Mouse (Mus musculus): ENCODE results near the gene Krt75. TPM values are rescaled to one million over a fixed set of nuclear protein-coding genes. Genes with fewer than 3 reads are reported as not detected.

Gene Krt75
- total RNA-seq (2021) = not detected
- long read RNA-seq, experiment 1 = 0 reads
- long read RNA-seq, experiment 2 = 0 reads

- intact Hi-C loops (cut with DNase I; ENCODE audit: low total_unique reads) = no loop called here
- no peak for DNase-seq
Measured at GRCm38 (mm10) chr15:101573796-101574345, at the start of gene Krt75. Krt75 (minus strand) TSS chr15:101573904.

- intact Hi-C loops (cut with DNase I; ENCODE audit: low total_unique reads) = no loop called here
- DNase-seq = no peak
Measured at GRCm38 (mm10) chr15:101599123-101599522, 25.4 kb upstream of the Krt75 start.

- intact Hi-C loops (cut with DNase I; ENCODE audit: low total_unique reads) = no loop called here
- DNase-seq = no peak
Measured at GRCm38 (mm10) chr15:101588216-101588615, 14.5 kb upstream of the Krt75 start.

- intact Hi-C loops (cut with DNase I; ENCODE audit: low total_unique reads) = no loop called here
- DNase-seq = no peak
Measured at GRCm38 (mm10) chr15:101584456-101584855, 10.8 kb upstream of the Krt75 start.

GRCm38 (mm10) chr15:101583211-101583965 lies 9.7 kb upstream of the Krt75 start:
- no peak for DNase-seq
- intact Hi-C loops (cut with DNase I; ENCODE audit: low total_unique reads) = no loop called here

- intact Hi-C loops (cut with DNase I; ENCODE audit: low total_unique reads) = no loop called here
- DNase-seq = no peak
Measured at GRCm38 (mm10) chr15:101581701-101582100, 8.0 kb upstream of the Krt75 start.

GRCm38 (mm10) chr15:101575506-101575905 lies 1.8 kb upstream of the Krt75 start:
- no peak for DNase-seq
- intact Hi-C loops (cut with DNase I; ENCODE audit: low total_unique reads) = no loop called here

GRCm38 (mm10) chr15:101567780-101568179 lies 5.9 kb downstream of the Krt75 start:
- intact Hi-C loops (cut with DNase I; ENCODE audit: low total_unique reads) = no loop called here
- DNase-seq = no peak

- intact Hi-C loops (cut with DNase I; ENCODE audit: low total_unique reads) = no loop called here
- no peak for DNase-seq
Measured at GRCm38 (mm10) chr15:101562850-101563249, 10.9 kb downstream of the Krt75 start, which contains the start of gene Krt90. Krt90 (minus strand) TSS chr15:101562950.

- no peak for DNase-seq
- intact Hi-C loops (cut with DNase I; ENCODE audit: low total_unique reads) = no loop called here
Measured at GRCm38 (mm10) chr15:101558034-101558646, 15.6 kb downstream of the Krt75 start.

- intact Hi-C loops (cut with DNase I; ENCODE audit: low total_unique reads) = no loop called here
- DNase-seq = peak; percentile 53
Measured at GRCm38 (mm10) chr15:101553169-101553568, 20.5 kb downstream of the Krt75 start.

- DNase-seq = no peak
- intact Hi-C loops (cut with DNase I; ENCODE audit: low total_unique reads) = no loop called here
Measured at GRCm38 (mm10) chr15:101552188-101552587, 21.5 kb downstream of the Krt75 start.

GRCm38 (mm10) chr15:101550567-101550966 lies 23.1 kb downstream of the Krt75 start, which contains the start of gene Krt82:
Krt82 (minus strand) TSS chr15:101550667.
- no peak for DNase-seq
- intact Hi-C loops (cut with DNase I; ENCODE audit: low total_unique reads) = no loop called here

- DNase-seq = no peak
- intact Hi-C loops (cut with DNase I; ENCODE audit: low total_unique reads) = no loop called here
Measured at GRCm38 (mm10) chr15:101544478-101544877, 29.2 kb downstream of the Krt75 start.

- intact Hi-C loops (cut with DNase I; ENCODE audit: low total_unique reads) = no loop called here
- DNase-seq = no peak
Measured at GRCm38 (mm10) chr15:101542543-101542942, 31.2 kb downstream of the Krt75 start.

GRCm38 (mm10) chr15:101538580-101538900 lies 35.2 kb downstream of the Krt75 start:
- no peak for DNase-seq
- intact Hi-C loops (cut with DNase I; ENCODE audit: low total_unique reads) = loop anchor here (10.0 kb wide), 1 partner anchor 526 kb away; no protein-coding TSS in a partner anchor

GRCm38 (mm10) chr15:101537864-101538579 lies 35.7 kb downstream of the Krt75 start:
- intact Hi-C loops (cut with DNase I; ENCODE audit: low total_unique reads) = loop anchor here (10.0 kb wide), 1 partner anchor 527 kb away; no protein-coding TSS in a partner anchor
- no peak for DNase-seq

- DNase-seq = no peak
- intact Hi-C loops (cut with DNase I; ENCODE audit: low total_unique reads) = loop anchor here (10.0 kb wide), 1 partner anchor 529 kb away; no protein-coding TSS in a partner anchor
Measured at GRCm38 (mm10) chr15:101536054-101536850, 37.5 kb downstream of the Krt75 start.

- DNase-seq = no peak
- intact Hi-C loops (cut with DNase I; ENCODE audit: low total_unique reads) = loop anchor here (10.0 kb wide), 1 partner anchor 532 kb away; no protein-coding TSS in a partner anchor
Measured at GRCm38 (mm10) chr15:101532720-101533119, 41.0 kb downstream of the Krt75 start, which contains the start of gene Krt84. Krt84 (minus strand) TSS chr15:101532820.
